Mouse (Mus musculus) heart, adult 2 months (tissue): Measurements from ENCODE around the gene Il22ra2.

Experiments used
- CTCF ChIP-seq: fragments of 200-600 bp; IDR thresholded peaks from 2 replicates; pipeline ENCODE4 v1.8.1; 2022; ENCODE audit warnings: antibody characterized with exemption, mild to moderate bottlenecking, moderate library complexity
- EP300 ChIP-seq: fragments of 200-500 bp; IDR thresholded peaks from 2 replicates; pipeline ENCODE4 v1.6.1; 2011; ENCODE audit warnings: low read depth, low read length, control low read depth; ENCODE audit not compliant: insufficient read depth

DNA sequence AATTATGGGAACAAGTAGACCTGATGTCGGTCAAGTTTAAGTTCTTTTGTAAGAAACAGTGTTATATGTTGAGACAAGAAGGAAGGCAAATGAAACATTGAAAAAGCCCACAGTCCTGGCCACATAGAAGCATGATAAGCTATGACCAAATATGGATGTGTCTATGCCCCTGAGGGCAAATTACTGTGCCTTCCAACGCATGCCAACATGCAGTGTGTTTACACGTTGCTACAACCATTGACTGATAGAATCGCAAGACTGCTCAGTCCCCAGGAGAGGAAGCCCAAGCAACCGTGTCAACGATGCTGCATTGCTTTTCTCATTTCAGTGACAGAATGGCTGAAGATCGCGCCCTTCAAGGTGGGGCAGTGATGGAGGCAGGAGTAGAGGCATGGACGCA is 35.6 kb downstream of the Il22ra2 start:
- TF ChIP-seq CTCF (no peak), EP300 (no peak)
